Mouse (Mus musculus) c-Kit-positive CD71-positive TER-119-positive erythroid progenitor cells, embryonic 14.5 days (primary cell): ENCODE measurements around the gene Pdzd2.

ENCODE experiments used
- DNase-seq: peaks from one replicate; pipeline ENCODE4 v3.0.0-alpha.2; 2013; ENCODE audit warnings: low spot score

Pdzd2 gene

GRCm38 (mm10) chr15:12667760-12668520, 71.8 kb downstream of the Pdzd2 start:
- DNase-seq: no peak

GRCm38 (mm10) chr15:12665946-12666345, 73.8 kb downstream of the Pdzd2 start:
- no peak for DNase-seq

GRCm38 (mm10) chr15:12663351-12663750, 76.4 kb downstream of the Pdzd2 start:
- no peak for DNase-seq

DNA sequence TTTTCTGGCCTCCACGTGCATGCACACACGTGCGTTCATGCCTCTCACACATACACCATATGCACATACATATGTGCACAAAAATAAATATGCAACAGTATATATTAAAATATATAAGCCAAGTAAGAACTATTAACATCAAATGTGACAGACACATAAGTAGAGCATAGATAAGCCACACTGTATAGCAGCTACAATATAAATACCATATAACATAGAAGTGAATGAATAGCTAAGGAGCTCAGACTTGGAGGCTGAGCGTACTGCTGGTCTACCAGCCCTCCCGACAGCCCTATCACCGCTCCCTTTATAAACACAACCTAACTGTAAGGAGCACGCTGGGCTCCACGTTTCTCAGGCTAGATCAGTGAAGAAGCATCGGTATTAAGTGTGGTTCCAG, 79.4 kb downstream of the Pdzd2 start:
- no peak for DNase-seq

- no peak for DNase-seq
These were observed 83.6 kb downstream of the Pdzd2 start for GRCm38 (mm10) chr15:12655959-12656662.

DNA sequence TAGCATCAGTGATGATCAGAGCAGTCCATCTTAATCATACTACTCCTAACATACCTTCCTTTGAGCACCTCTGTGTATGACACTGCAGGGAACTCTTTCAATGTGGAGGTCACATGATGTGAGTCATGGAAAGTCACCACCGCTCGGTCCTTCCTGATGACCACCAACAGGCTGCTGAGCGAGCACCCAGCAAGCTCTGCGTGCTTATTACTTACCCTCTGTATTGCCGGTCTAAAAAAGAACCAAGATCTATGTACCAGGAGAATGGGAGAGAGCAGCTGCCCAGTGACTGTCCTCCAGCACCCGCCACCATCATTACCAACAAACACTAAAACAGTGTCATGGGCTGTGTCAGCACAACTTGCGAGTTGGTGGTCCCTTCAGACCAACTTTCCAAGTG, 84.4 kb downstream of the Pdzd2 start:
- DNase-seq: no peak

GRCm38 (mm10) chr15:12652336-12653031, 87.2 kb downstream of the Pdzd2 start:
- DNase-seq: no peak

DNA sequence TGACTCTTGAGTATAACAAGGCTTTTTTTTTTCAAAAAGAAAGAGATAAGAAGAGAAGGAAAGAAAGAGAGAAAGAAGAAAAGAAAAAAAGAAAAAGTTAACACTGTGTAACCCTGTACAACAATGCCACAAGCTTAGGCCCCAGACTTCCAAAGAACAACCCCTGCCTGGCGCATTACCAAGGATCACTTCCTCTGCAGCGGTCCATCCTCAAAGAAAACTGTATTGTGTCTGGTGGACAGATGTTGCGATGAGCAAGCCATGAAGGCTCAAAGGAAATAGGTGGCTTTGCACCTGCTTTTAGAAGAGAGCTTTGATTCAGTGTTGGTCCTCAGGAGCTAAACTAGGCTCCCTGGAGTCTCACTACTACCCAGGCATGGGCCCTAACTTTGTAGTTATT, 89.5 kb downstream of the Pdzd2 start:
- no peak for DNase-seq

GRCm38 (mm10) chr15:12649674-12650073, 90.0 kb downstream of the Pdzd2 start:
- DNase-seq: no peak

- DNase-seq: no peak
These were observed 90.6 kb downstream of the Pdzd2 start for GRCm38 (mm10) chr15:12649131-12649530.

DNA sequence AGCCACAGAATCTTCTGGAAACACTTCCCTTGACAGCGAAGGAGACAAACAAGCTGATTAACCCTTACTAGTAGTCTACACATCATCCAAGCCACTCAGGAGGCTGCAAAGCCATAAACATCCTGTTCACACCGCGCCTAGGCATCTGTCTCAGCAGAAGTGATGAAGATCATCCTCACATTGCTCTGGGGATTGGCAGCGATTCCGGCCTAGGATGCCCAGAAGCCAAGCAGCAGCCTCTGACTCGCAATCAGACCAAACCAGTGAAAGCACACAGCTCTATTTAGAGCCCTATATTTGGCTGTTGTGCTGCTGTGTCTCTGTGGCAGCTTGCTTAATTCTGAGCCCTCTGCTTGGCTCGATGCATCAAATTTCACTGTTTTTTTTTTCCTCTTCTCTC, 99.0 kb downstream of the Pdzd2 start:
- no peak for DNase-seq

GRCm38 (mm10) chr15:12639776-12640175, 99.9 kb downstream of the Pdzd2 start:
- no peak for DNase-seq

GRCm38 (mm10) chr15:12639181-12639580, 100.5 kb downstream of the Pdzd2 start:
- no peak for DNase-seq

DNA sequence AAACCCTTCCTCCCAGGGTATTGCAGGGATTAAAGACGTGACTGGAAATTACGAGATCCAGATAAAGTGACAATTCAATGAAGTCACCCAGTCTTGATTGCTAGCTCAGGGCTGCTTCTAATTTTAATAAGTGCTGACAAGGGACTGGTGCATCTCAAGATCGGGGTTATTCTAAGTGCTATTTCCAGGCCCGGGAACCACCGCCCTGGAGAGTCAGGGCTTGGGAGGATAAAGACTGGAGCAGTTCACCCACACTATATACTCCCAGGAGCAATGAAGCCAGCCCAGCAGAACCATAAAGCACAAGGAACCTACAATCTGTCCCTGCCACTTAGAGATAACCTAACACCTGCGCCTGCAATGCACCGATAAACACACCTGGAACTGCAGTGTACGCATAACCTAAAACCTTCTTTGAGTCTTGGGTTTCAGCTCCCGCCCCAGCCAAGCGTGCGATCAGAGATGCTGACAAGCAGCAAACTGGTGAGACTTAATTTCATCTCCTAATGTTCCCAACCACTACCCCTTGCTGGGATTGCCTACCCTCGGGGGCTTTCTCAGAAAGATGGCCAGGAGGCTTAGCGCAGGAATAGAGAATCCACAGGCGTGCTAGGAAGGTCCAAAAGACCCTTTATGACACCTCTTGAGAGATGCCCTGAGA, 101.2 kb downstream of the Pdzd2 start:
- no peak for DNase-seq

DNA sequence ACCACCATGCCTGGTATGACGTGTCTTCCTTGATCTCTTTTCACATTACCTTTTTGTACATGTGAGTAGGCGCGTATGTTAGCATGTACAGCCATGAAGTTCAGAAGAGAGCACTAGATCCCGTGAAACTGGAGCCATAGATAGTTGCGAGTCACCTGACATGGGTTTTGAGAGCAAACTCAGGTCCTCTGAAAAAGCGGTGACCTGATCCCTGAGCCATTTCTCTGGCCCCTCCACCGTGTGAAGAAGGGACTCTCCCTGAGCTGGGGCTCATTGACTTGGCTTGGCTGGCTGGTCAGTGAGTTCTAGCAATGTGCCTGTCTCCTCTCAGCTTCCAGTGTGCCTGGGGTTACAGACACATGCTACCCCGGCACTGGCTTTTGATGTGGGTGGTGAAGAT, 102.2 kb downstream of the Pdzd2 start:
- DNase-seq: no peak

DNA sequence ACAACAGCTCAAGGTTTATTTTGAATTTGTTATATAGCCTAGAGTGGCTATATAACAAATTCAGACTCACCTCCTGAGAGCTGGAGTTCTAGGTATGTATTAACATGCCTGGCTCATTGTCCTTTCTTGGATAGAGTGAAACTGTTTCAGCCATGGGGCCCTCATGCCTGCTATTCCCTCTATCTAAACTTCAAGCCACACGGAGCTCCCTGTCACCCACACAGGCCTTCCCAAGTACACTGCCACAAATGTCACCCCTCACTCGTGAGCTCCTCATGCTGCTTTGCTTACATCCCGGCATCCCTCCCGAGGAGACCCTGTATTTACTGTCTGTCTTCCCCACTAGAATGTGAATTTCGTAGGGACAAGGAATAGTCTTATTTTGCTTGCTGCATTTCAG, 103.3 kb downstream of the Pdzd2 start:
- no peak for DNase-seq

GRCm38 (mm10) chr15:12634921-12635320, 104.8 kb downstream of the Pdzd2 start:
- no peak for DNase-seq

DNA sequence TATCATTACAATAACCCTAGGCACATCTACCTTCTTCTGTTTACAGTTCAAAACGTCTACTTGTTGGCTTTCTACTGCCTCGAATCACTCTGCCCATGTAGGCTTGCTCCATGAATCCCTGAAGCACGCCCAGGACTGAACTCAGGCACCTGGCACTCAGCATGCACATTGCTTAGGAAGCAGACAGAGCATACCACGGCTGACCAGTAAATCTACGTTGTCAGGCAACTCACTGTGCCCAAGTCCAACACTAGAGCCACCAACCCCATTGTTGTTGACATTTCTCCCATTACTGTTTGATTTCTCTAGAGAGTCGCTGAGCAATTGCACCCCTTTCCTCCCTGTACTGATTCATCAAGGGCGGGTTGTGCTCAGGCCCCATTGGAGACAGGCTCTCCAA, 110.6 kb downstream of the Pdzd2 start:
- no peak for DNase-seq

GRCm38 (mm10) chr15:12628451-12628850, 111.3 kb downstream of the Pdzd2 start:
- no peak for DNase-seq

- DNase-seq: no peak
These were observed 112.8 kb downstream of the Pdzd2 start for GRCm38 (mm10) chr15:12626930-12627329.

DNA sequence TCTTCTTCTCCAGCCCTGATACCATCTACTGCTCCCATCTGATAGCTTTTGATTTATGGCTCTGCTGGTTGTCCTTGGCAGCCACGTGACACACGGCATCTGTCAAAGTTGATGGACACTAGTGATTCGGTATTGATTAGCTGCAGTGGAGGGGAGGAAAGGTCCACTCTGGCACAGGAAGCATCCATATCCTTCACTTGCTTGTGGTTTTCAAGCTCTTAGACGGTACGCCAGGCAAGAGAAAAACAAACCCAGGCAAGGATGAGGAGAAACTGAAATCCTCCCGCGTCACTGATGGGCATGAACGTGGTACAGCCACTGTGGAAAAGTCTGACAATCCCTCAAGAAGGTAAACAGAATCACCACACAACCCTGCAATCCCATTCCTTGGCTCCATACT, 113.6 kb downstream of the Pdzd2 start:
- no peak for DNase-seq

DNA sequence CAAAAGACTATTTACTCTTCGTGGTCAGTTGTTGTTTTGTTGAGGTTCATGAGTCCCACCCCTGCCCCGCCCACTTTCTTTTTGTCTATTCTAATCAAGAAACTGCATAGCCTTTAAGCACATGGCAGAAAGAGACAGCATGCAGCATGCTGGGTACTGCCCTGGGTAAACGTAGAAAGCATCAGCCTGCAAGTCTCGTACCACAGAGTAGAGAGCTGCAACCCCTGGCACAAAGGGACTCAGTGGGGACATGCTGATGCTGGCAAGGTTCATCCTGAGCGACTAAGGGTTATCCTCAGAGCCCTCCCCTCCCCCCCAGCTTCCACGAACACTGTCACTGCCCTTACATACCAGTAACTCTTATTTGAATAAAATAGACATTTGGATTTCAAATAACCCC, 114.2 kb downstream of the Pdzd2 start:
- DNase-seq: no peak

DNA sequence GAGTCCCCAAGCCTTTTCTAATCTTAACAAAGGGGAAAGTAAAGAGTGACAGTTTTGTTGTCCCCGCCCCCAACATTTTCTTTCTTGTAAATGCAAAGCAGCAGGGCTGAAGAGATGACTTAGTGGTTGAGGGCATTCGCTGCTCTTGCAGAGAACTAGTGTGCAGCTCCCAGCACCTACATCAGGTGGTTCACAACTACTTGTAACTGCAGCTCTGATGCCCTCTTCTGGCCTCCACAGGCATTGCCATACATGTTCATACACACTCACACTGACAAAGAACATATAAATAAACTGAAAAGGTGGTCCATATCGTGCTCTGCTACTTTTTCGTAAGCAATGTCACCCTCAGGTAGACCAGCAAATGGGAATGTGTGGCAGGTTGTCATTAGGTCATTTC, 116.2 kb downstream of the Pdzd2 start:
- no peak for DNase-seq
